Mouse (Mus musculus) hindlimb bud, embryonic 11.5 days (tissue): ENCODE data around the gene Mtfr1l.
A peak's percentile ranks its signal among the peaks of the same experiment; 100 is the strongest.

Experiments
- DNase-seq: peaks from one replicate; pipeline ENCODE4 v3.0.0-alpha.2; 2012; ENCODE audit warnings: low read depth, low spot score; ENCODE audit errors: extremely low spot score

Gene Mtfr1l

GRCm38 (mm10) chr4:134534932-134535786 is at the start of gene Mtfr1l:
TSS of gene Mtfr1l (minus strand) at chr4:134535387.
- DNase-seq = peak; percentile 66

- DNase-seq = no peak
Measured at GRCm38 (mm10) chr4:134583513-134583912, 48.3 kb upstream of the Mtfr1l start.

GRCm38 (mm10) chr4:134581365-134581764 is 46.2 kb upstream of the Mtfr1l start:
- DNase-seq = no peak

- DNase-seq = no peak
Measured at GRCm38 (mm10) chr4:134580351-134581148, 45.4 kb upstream of the Mtfr1l start.

GRCm38 (mm10) chr4:134579620-134580019 is 44.4 kb upstream of the Mtfr1l start:
- no peak for DNase-seq

- DNase-seq = no peak
Measured at GRCm38 (mm10) chr4:134579212-134579611, 44.0 kb upstream of the Mtfr1l start.

GRCm38 (mm10) chr4:134578407-134578806 is 43.2 kb upstream of the Mtfr1l start:
- DNase-seq = no peak

- DNase-seq = no peak
Measured at GRCm38 (mm10) chr4:134577281-134577680, 42.1 kb upstream of the Mtfr1l start.

GRCm38 (mm10) chr4:134575486-134575885 is 40.3 kb upstream of the Mtfr1l start:
- no peak for DNase-seq

GRCm38 (mm10) chr4:134572449-134573300 is 37.5 kb upstream of the Mtfr1l start:
- DNase-seq = no peak

- no peak for DNase-seq
Measured at GRCm38 (mm10) chr4:134570704-134571451, 35.7 kb upstream of the Mtfr1l start.

GRCm38 (mm10) chr4:134569831-134570230 is 34.6 kb upstream of the Mtfr1l start:
- no peak for DNase-seq

GRCm38 (mm10) chr4:134569205-134569604 is 34.0 kb upstream of the Mtfr1l start:
- no peak for DNase-seq

GRCm38 (mm10) chr4:134567377-134568226 is 32.4 kb upstream of the Mtfr1l start:
- no peak for DNase-seq

- no peak for DNase-seq
Measured at GRCm38 (mm10) chr4:134564093-134564492, 28.9 kb upstream of the Mtfr1l start.

GRCm38 (mm10) chr4:134563624-134564023 is 28.4 kb upstream of the Mtfr1l start:
- DNase-seq = no peak

- no peak for DNase-seq
Measured at GRCm38 (mm10) chr4:134562014-134562413, 26.8 kb upstream of the Mtfr1l start.

GRCm38 (mm10) chr4:134560699-134561098 is 25.5 kb upstream of the Mtfr1l start:
- no peak for DNase-seq

GRCm38 (mm10) chr4:134559154-134559553 is 24.0 kb upstream of the Mtfr1l start:
- DNase-seq = no peak
